Mouse (Mus musculus): ENCODE results near the gene Kctd10. TPM values are rescaled to one million over a fixed set of nuclear protein-coding genes. Genes with fewer than 3 reads are reported as not detected.
A peak's percentile ranks its signal among the peaks of the same experiment; 100 is the strongest.

The Kctd10 gene
- polyA plus RNA-seq, 1 experiment from 2014 or later, result 230 TPM

- Histone ChIP-seq H3K36me3 (ENCODE audit: insufficient read depth, low read length) (peaks cover 13% of the 10 kb centered on the region; the same call in 1 of the 2 replicates), H3K4me1 (ENCODE audit: insufficient read depth, low read depth, low read length) (peaks cover 73% of the 10 kb centered on the region), H3K27ac (ENCODE audit: low read length) (peak overlapping the region; percentile 94), H3K27me3 (replicated peaks; ENCODE audit: insufficient read depth, low read length) (no peaks in the 10 kb centered on the region), H3K4me2 (replicated peaks; ENCODE audit: low read depth, low read length) (peak overlapping the region; percentile 38; the same call in 1 of the 2 replicates), H3K9me3 (ENCODE audit: low read length) (no peaks in the 10 kb centered on the region), H3K9ac (replicated peaks; ENCODE audit: low read depth) (peak overlapping the region; percentile 23; the same call in 1 of the 2 replicates), H3K4me3 (ENCODE audit: low read depth, low read length) (no peak overlapping the region)
- WGBS, result 55% methylated on average over 23 of the region's 23 CpGs
- peak; percentile 9; the same call in 1 of the 2 replicates for ATAC-seq
- peak; percentile 69 for DNase-seq (ENCODE audit: low spot score)
- TF ChIP-seq EP300 (IDR thresholded peaks at IDR 0.05) (peak; percentile 74; the same call in 1 of the 2 replicates), CTCF (IDR thresholded peaks at IDR 0.05) (peak; percentile 40)
Measured at GRCm38 (mm10) chr5:114374409-114375213, 5.7 kb downstream of the Kctd10 start.

- no peak overlapping the region for H3K4me3 ChIP-seq (ENCODE audit: low read depth, low read length)
- H3K27ac ChIP-seq (ENCODE audit: low read length), result peak overlapping the region; percentile 94
- ATAC-seq (no peak), DNase-seq (ENCODE audit: low spot score) (no peak)
- H3K36me3 ChIP-seq (ENCODE audit: insufficient read depth, low read length), result peaks cover 20% of the 10 kb centered on the region; the same call in 1 of the 2 replicates
- WGBS, result 59% methylated on average over 9 of the region's 9 CpGs
- H3K4me2 ChIP-seq (replicated peaks; ENCODE audit: low read depth, low read length), result no peak overlapping the region
- H3K4me1 ChIP-seq (ENCODE audit: insufficient read depth, low read depth, low read length), result peaks cover 80% of the 10 kb centered on the region
- no peak for TF ChIP-seq CTCF (IDR thresholded peaks at IDR 0.05)
- no peak for TF ChIP-seq EP300 (IDR thresholded peaks at IDR 0.05)
- H3K27me3 ChIP-seq (replicated peaks; ENCODE audit: insufficient read depth, low read length), result no peaks in the 10 kb centered on the region
- no peak overlapping the region for H3K9ac ChIP-seq (replicated peaks; ENCODE audit: low read depth)
- H3K9me3 ChIP-seq (ENCODE audit: low read length), result no peaks in the 10 kb centered on the region
Measured at GRCm38 (mm10) chr5:114373581-114373980, 6.7 kb downstream of the Kctd10 start.

GRCm38 (mm10) chr5:114373174-114373573, 7.1 kb downstream of the Kctd10 start:
- TF ChIP-seq EP300 (IDR thresholded peaks at IDR 0.05) (no peak), CTCF (IDR thresholded peaks at IDR 0.05) (no peak)
- WGBS, result 30% methylated on average over 11 of the region's 11 CpGs
- no peak overlapping the region for H3K9ac ChIP-seq (replicated peaks; ENCODE audit: low read depth)
- no peak overlapping the region for H3K4me3 ChIP-seq (ENCODE audit: low read depth, low read length)
- peak; percentile 10 for ATAC-seq
- peak overlapping the region; percentile 94 for H3K27ac ChIP-seq (ENCODE audit: low read length)
- no peak overlapping the region for H3K4me2 ChIP-seq (replicated peaks; ENCODE audit: low read depth, low read length)
- H3K36me3 ChIP-seq (ENCODE audit: insufficient read depth, low read length), result peaks cover 21% of the 10 kb centered on the region; the same call in 1 of the 2 replicates
- peaks cover 80% of the 10 kb centered on the region for H3K4me1 ChIP-seq (ENCODE audit: insufficient read depth, low read depth, low read length)
- H3K27me3 ChIP-seq (replicated peaks; ENCODE audit: insufficient read depth, low read length), result no peaks in the 10 kb centered on the region
- H3K9me3 ChIP-seq (ENCODE audit: low read length), result no peaks in the 10 kb centered on the region
- peak; percentile 76 for DNase-seq (ENCODE audit: low spot score)

- H3K9ac ChIP-seq (replicated peaks; ENCODE audit: low read depth), result no peak overlapping the region
- peaks cover 28% of the 10 kb centered on the region; the same call in 1 of the 2 replicates for H3K36me3 ChIP-seq (ENCODE audit: insufficient read depth, low read length)
- no peaks in the 10 kb centered on the region for H3K27me3 ChIP-seq (replicated peaks; ENCODE audit: insufficient read depth, low read length)
- peak overlapping the region; percentile 94 for H3K27ac ChIP-seq (ENCODE audit: low read length)
- H3K4me3 ChIP-seq (ENCODE audit: low read depth, low read length), result no peak overlapping the region
- TF ChIP-seq EP300 (IDR thresholded peaks at IDR 0.05) (peak; percentile 79), CTCF (IDR thresholded peaks at IDR 0.05) (no peak)
- no peaks in the 10 kb centered on the region for H3K9me3 ChIP-seq (ENCODE audit: low read length)
- 26% methylated on average over 11 of the region's 11 CpGs for WGBS
- peaks cover 75% of the 10 kb centered on the region for H3K4me1 ChIP-seq (ENCODE audit: insufficient read depth, low read depth, low read length)
- peak; percentile 90 for DNase-seq (ENCODE audit: low spot score)
- peak; percentile 40 for ATAC-seq
- peak overlapping the region; percentile 20 for H3K4me2 ChIP-seq (replicated peaks; ENCODE audit: low read depth, low read length)
Measured at GRCm38 (mm10) chr5:114372565-114372964, 7.7 kb downstream of the Kctd10 start.

GRCm38 (mm10) chr5:114371731-114372473, 8.4 kb downstream of the Kctd10 start:
- ATAC-seq, result no peak
- H3K4me1 ChIP-seq (ENCODE audit: insufficient read depth, low read depth, low read length), result peaks cover 68% of the 10 kb centered on the region

GRCm38 (mm10) chr5:114371331-114371730, 9.0 kb downstream of the Kctd10 start:
- peaks cover 39% of the 10 kb centered on the region for H3K36me3 ChIP-seq (ENCODE audit: insufficient read depth, low read length)
- H3K4me2 ChIP-seq (replicated peaks; ENCODE audit: low read depth, low read length), result peak overlapping the region; percentile 15; the same call in 1 of the 2 replicates
- H3K4me1 ChIP-seq (ENCODE audit: insufficient read depth, low read depth, low read length), result peaks cover 64% of the 10 kb centered on the region
- no peak for TF ChIP-seq CTCF (IDR thresholded peaks at IDR 0.05)
- TF ChIP-seq EP300 (IDR thresholded peaks at IDR 0.05), result no peak
- H3K4me3 ChIP-seq (ENCODE audit: low read depth, low read length), result no peak overlapping the region
- peak overlapping the region; percentile 39 for H3K9ac ChIP-seq (replicated peaks; ENCODE audit: low read depth)
- H3K27me3 ChIP-seq (replicated peaks; ENCODE audit: insufficient read depth, low read length), result no peaks in the 10 kb centered on the region
- 18% methylated on average over 3 of the region's 3 CpGs for WGBS
- DNase-seq (ENCODE audit: low spot score) (no peak), ATAC-seq (no peak)
- H3K9me3 ChIP-seq (ENCODE audit: low read length), result no peaks in the 10 kb centered on the region
- H3K27ac ChIP-seq (ENCODE audit: low read length), result peak overlapping the region; percentile 94

More at GRCm38 (mm10) chr5:114371731-114372473, 8.4 kb downstream of the Kctd10 start:
- peak overlapping the region; percentile 20 for H3K4me2 ChIP-seq (replicated peaks; ENCODE audit: low read depth, low read length)
- no peaks in the 10 kb centered on the region for H3K9me3 ChIP-seq (ENCODE audit: low read length)
- H3K27me3 ChIP-seq (replicated peaks; ENCODE audit: insufficient read depth, low read length), result no peaks in the 10 kb centered on the region
- TF ChIP-seq CTCF (IDR thresholded peaks at IDR 0.05) (no peak), EP300 (IDR thresholded peaks at IDR 0.05) (no peak)
- H3K36me3 ChIP-seq (ENCODE audit: insufficient read depth, low read length), result peaks cover 34% of the 10 kb centered on the region
- peak; percentile 80 for DNase-seq (ENCODE audit: low spot score)
- H3K27ac ChIP-seq (ENCODE audit: low read length), result peak overlapping the region; percentile 94
- 30% methylated on average over 25 of the region's 25 CpGs for WGBS
- H3K4me3 ChIP-seq (ENCODE audit: low read depth, low read length), result no peak overlapping the region
- H3K9ac ChIP-seq (replicated peaks; ENCODE audit: low read depth), result 0 out of 2 replicates have a peak overlapping the region, but pooled peaks have one; percentile 39

Measured in lung, postnatal 0 days (tissue).